Mouse (Mus musculus): ENCODE measurements around the gene Sim2. TPM values are rescaled to one million over a fixed set of nuclear protein-coding genes. Genes with fewer than 3 reads are reported as not detected.

Gene Sim2
- total RNA-seq, 2 experiments from 2014 or later: 2.7 to 13.0 TPM

DNA sequence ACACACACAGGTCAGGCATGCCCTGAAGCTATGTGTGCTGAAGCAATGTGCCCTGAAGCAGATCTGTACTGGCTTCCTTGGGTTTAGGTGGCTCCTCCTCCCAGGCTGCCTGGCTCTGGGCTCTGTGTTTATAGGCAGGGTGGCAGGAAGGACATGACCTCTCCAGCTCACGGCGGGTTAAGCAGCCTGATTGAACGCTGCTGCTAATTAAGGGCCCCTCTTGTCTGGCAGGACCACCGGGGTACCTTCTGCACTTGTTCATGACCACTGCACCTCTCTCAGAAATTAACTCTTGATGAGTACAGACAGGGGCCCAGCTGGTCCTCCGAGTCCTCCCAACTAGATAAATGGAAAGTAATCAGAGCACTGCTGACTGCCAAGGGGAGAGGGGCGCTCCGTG is 79.5 kb downstream of the Sim2 start:
- DNase-seq: no peak

GRCm38 (mm10) chr16:94164978-94165377 is 80.2 kb downstream of the Sim2 start:
- no peak for DNase-seq

DNA sequence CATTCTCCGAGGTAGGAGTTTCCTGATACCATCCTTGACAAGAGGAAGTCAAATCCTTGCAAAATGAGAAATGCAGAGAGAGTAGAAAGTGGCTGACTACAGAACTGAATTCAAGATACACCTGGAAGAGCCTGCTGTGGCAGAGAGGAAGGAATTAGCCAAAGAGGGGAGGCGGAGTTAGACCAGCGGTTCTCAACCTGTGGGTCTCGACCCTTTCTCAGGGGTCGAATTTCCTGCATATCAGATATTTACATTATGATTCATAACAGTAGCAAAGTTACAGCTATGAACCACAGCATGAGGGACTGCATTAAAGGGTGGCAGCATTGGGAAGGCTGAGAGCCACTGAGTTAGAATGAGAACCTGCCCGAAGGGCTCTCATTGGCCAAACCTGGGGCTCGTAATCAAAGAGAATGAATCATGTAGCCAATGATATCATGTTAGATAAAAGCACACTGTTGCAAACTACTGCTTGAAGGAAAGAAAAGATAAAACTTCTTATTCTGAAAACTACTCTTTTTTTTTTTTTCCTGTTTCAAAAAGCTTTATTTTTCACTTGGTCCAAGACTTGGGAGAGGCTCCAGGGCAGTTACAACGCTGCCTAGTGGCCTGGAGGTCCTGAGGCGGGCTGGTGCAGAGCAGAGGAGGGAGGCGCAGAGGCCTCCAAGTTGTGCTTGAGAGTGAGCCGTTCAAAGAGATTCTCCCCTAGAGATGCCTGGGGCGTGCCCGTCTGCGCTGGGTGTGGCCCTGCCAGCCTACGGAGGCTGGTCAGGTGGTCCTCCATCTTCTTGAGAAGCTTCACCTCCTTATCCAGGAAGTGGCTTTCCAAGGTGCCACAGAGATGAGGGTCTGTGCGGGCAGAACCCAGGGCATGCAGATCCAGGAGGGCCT is 84.2 kb downstream of the Sim2 start:
- DNase-seq: no peak

DNA sequence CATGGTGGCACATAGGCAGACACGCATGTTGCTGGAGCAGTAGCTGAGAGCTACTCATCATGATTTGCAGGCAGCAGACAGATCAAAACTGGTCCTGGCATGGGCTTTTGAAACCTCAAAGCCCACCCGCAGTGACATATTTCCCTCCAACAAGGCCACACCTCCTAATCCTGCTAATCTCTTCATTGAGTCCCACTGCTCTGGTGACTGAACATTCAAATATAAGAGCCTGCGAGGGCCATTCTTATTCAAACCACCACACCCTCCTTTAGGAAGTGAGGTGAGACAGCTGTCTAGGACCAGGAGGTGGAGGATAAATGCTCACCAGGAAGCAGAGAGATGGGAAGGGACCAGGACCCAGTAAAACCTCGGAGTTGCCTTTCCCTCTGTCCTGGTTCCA is 85.5 kb downstream of the Sim2 start:
- no peak for DNase-seq

DNA sequence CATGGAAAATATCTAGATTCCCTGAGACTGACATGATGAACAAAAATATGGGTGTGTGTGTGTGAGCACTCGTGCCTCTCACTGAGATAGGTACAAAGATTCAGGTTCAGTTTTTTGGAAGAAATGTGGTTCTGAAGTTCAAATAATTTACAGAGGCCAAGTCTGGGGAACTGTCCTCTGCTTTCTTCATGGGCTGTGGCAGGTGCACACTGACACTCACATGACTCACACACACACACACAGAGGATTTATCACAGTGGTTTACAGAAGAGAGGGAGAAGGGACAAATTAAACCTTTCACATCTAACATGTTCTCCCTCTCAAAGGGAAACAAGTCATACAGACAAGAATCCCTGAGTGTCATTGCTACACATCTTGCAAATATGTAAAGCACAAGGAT is 88.6 kb downstream of the Sim2 start:
- DNase-seq: no peak

DNA sequence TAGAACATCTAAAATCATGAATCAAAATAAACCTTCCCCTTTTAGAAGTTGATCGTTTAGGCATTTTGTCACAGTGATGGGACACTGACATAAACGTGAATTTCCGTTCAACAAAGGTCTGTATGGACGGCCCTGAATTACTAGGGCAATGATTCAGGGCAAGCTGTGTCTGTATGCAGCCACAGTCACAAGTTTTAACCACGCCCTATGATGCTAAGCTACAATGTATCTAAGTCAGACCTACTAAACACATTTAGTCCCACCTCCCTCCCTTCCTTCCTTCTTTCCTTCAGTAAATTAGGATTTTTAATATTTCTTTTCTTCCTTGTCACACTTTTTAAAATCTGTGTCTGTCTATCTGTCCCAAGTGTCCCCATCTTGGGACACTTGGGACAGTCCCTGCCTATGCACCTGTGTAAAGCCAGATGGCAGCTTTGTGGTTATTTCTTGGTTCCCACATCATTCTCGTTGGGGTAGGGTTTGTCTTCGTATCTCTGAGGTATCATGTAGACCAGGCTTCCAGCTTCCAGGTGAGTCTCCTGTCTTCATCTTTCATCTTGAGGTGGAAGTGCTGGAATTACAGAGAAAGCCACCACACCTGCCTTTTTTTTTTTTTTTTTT is 90.7 kb downstream of the Sim2 start:
- DNase-seq: no peak

Small RNAs within 50 kb of the gene (microRNA-seq; reads per million reads assigned to microRNA genes)
- gene Gm23062 (ENCODE audit: borderline replicate concordance in 2 of 2): 0 reads per million in 2 experiments

Other genes with a start within 250 kb of the Sim2 start
- gene Chaf1b, start 201.0 kb upstream of the Sim2 start, total RNA-seq (2021): under 1 TPM; 0.26 to 0.54 TPM
- gene Cldn14, start 76.1 kb upstream of the Sim2 start, total RNA-seq (2021): not detected
- gene Hlcs, start 228.6 kb downstream of the Sim2 start, total RNA-seq (2021): 1 to 10 TPM; 6.8 to 8.6 TPM
- gene Ripply3, start 243.5 kb downstream of the Sim2 start, total RNA-seq (2021): 1 to 10 TPM in 1 of 2 experiments, under 1 TPM in 1; 0.91 to 1.2 TPM

Measured in gastrocnemius, postnatal 25 days (tissue).